Mouse (Mus musculus) liver, adult 2 months (tissue): Measurements from ENCODE around the gene Fcer1g. TPM values are rescaled to one million over a fixed set of nuclear protein-coding genes. Genes with fewer than 3 reads are reported as not detected.
A peak's percentile ranks its signal among the peaks of the same experiment; 100 is the strongest.

Source experiments
- DNase-seq: peaks from one replicate; pipeline ENCODE4 v3.0.0-alpha.2; 2011; ENCODE audit warnings: low read depth, low spot score; ENCODE audit errors: extremely low read depth
- H3K27ac ChIP-seq: fragments of 200-500 bp; replicated peaks from 2 replicates; pipeline ENCODE4 v1.5.1; 2012; ENCODE audit warnings: low read depth, mild to moderate bottlenecking, control low read depth, inconsistent platforms, low read length; ENCODE audit not compliant: insufficient read depth
- H3K27me3 ChIP-seq: fragments of 200-500 bp; 2 replicates; pipeline ENCODE4 v1.6.1; 2012; ENCODE audit warnings: mild to moderate bottlenecking, moderate library complexity, low read length, inconsistent platforms; ENCODE audit not compliant: control insufficient read depth, insufficient read depth
- H3K36me3 ChIP-seq: fragments of 200-500 bp; 2 replicates; pipeline ENCODE4 v1.6.1; 2012; ENCODE audit warnings: low read length, inconsistent platforms; ENCODE audit not compliant: control insufficient read depth, insufficient read depth
- H3K4me1 ChIP-seq: fragments of 200-500 bp; 2 replicates; pipeline ENCODE4 v1.6.1; 2011; ENCODE audit warnings: low read length; ENCODE audit not compliant: control insufficient read depth, insufficient read depth
- H3K4me3 ChIP-seq: fragments of 200-500 bp; 2 replicates; pipeline ENCODE4 v1.5.1; 2011; ENCODE audit warnings: low read depth, mild to moderate bottlenecking, control low read depth, low read length, moderate library complexity; ENCODE audit not compliant: insufficient read depth
- H3K79me2 ChIP-seq: fragments of 200-500 bp; 2 replicates; pipeline ENCODE4 v1.6.1; 2012; ENCODE audit warnings: inconsistent platforms, mild to moderate bottlenecking, low read length, moderate library complexity; ENCODE audit not compliant: control insufficient read depth, insufficient read depth
- H3K9ac ChIP-seq: fragments of 200-500 bp; 2 replicates; pipeline ENCODE4 v1.6.1; 2012; ENCODE audit warnings: low read depth, mild to moderate bottlenecking, control low read depth, inconsistent platforms, low read length
- CTCF ChIP-seq: fragments of 200-500 bp; IDR thresholded peaks from 2 replicates; pipeline ENCODE4 v1.5.1; 2011; ENCODE audit warnings: low read depth, low read length, control low read depth
- POLR2A ChIP-seq: fragments of 200-500 bp; IDR thresholded peaks from 2 replicates; pipeline ENCODE4 v1.6.1; 2011; ENCODE audit warnings: low read length, control low read depth; ENCODE audit not compliant: insufficient read depth; ENCODE audit errors: extremely low read depth
- WGBS: fragments of 180-500 bp; shearing (Covaris S2); methylation state at CpG from one replicate; pipeline ENCODE4 v1.1.7; 2018; 5-methylcytosine and 5-hydroxymethylcytosine counted together
- polyA plus RNA-seq: library from polyadenylated mRNA; depleted of rRNA; stranded (reverse); fragments of >200 nt; gene quantifications from 2 replicates; pipeline ENCODE4 v1.2.3, GENCODE M21; 2012; rRNA removed
- total RNA-seq: library from RNA; depleted of rRNA; stranded (reverse); fragments of >200 nt; gene quantifications from 2 replicates; pipeline ENCODE4 v1.2.3, GENCODE M21; 2014; rRNA removed

Fcer1g gene
- total RNA-seq (6.4 and 12.4 TPM in 2 replicates), polyA plus RNA-seq (21.3 and 50.7 TPM in 2 replicates)

GRCm38 (mm10) chr1:171234126-171234525 lies at the start of gene Fcer1g:
TSS of gene Fcer1g (minus strand) at chr1:171234365.
- H3K4me1 ChIP-seq = peaks cover 24% of the 10 kb centered on the region
- 89% methylated on average over 14 of the region's 14 CpGs for WGBS
- H3K4me3 ChIP-seq = peak within 1 kb of the TSS; percentile 54
- H3K27me3 ChIP-seq = no peaks in the 10 kb centered on the region
- DNase-seq = no peak
- H3K27ac ChIP-seq = peak within 1 kb of the TSS; percentile 98
- TF ChIP-seq POLR2A (0 out of 2 replicates have a peak, but pooled peaks have one; percentile 38), CTCF (no peak)
- no peaks in the 10 kb centered on the region for H3K79me2 ChIP-seq
- peak within 1 kb of the TSS; percentile 58 for H3K9ac ChIP-seq
- peaks cover 32% of the 10 kb centered on the region for H3K36me3 ChIP-seq

GRCm38 (mm10) chr1:171283188-171284160 lies 49.3 kb upstream of the Fcer1g start:
- peaks cover 7% of the 10 kb centered on the region; the same call in 1 of the 2 replicates for H3K79me2 ChIP-seq
- TF ChIP-seq CTCF (no peak), POLR2A (no peak)
- H3K4me1 ChIP-seq = peaks cover 8% of the 10 kb centered on the region
- no peaks in the 10 kb centered on the region for H3K27me3 ChIP-seq
- DNase-seq = no peak
- 87% methylated on average over 18 of the region's 18 CpGs for WGBS
- H3K36me3 ChIP-seq = peaks cover under 1% of the 10 kb centered on the region
- no peak overlapping the region for H3K27ac ChIP-seq
- no peak overlapping the region for H3K4me3 ChIP-seq
- no peak overlapping the region for H3K9ac ChIP-seq

- peaks cover 8% of the 10 kb centered on the region; the same call in 1 of the 2 replicates for H3K4me1 ChIP-seq
These were observed 48.1 kb upstream of the Fcer1g start for GRCm38 (mm10) chr1:171282086-171282805.

GRCm38 (mm10) chr1:171281528-171281923 lies 47.4 kb upstream of the Fcer1g start:
- Histone ChIP-seq H3K9ac (peak overlapping the region; percentile 85), H3K79me2 (peaks cover 1% of the 10 kb centered on the region; the same call in 1 of the 2 replicates), H3K4me3 (peak overlapping the region; percentile 75), H3K4me1 (peaks cover 5% of the 10 kb centered on the region; the same call in 1 of the 2 replicates), H3K36me3 (peaks cover 7% of the 10 kb centered on the region; the same call in 1 of the 2 replicates), H3K27me3 (no peaks in the 10 kb centered on the region), H3K27ac (peak overlapping the region; percentile 87)
- under 1% methylated on average over 10 of the region's 10 CpGs for WGBS
- peak; percentile 73 for TF ChIP-seq CTCF
- TF ChIP-seq POLR2A = no peak
- DNase-seq = peak; percentile 79

More at GRCm38 (mm10) chr1:171282086-171282805, 48.1 kb upstream of the Fcer1g start:
- H3K4me3 ChIP-seq = no peak overlapping the region
- H3K27me3 ChIP-seq = no peaks in the 10 kb centered on the region
- no peak for DNase-seq
- H3K36me3 ChIP-seq = peaks cover 5% of the 10 kb centered on the region; the same call in 1 of the 2 replicates
- H3K79me2 ChIP-seq = peaks cover 4% of the 10 kb centered on the region; the same call in 1 of the 2 replicates
- TF ChIP-seq CTCF = no peak
- TF ChIP-seq POLR2A = no peak
- H3K27ac ChIP-seq = no peak overlapping the region
- H3K9ac ChIP-seq = no peak overlapping the region
- WGBS = 74% methylated on average over 18 of the region's 18 CpGs

GRCm38 (mm10) chr1:171280916-171281527 lies 46.9 kb upstream of the Fcer1g start, which contains the start of gene Ppox:
TSS of gene Ppox (minus strand) at chr1:171281186.
- Histone ChIP-seq H3K36me3 (peaks cover 7% of the 10 kb centered on the region; the same call in 1 of the 2 replicates), H3K9ac (peak within 1 kb of the TSS; percentile 85), H3K27me3 (no peaks in the 10 kb centered on the region), H3K4me3 (peak within 1 kb of the TSS; percentile 75), H3K79me2 (no peaks in the 10 kb centered on the region; the same call in 1 of the 2 replicates), H3K27ac (peak within 1 kb of the TSS; percentile 87), H3K4me1 (peaks cover 5% of the 10 kb centered on the region; the same call in 1 of the 2 replicates)
- TF ChIP-seq POLR2A (no peak), CTCF (0 out of 2 replicates have a peak, but pooled peaks have one; percentile 2)
- peak; percentile 98 for DNase-seq
- WGBS = under 1% methylated on average over 26 of the region's 26 CpGs
